Mouse (Mus musculus) c-Kit-negative CD71-positive TER-119-positive erythroid progenitor cells, embryonic 14.5 days (primary cell): ENCODE results near the gene Lrrc51.
"Not testable (repeated sequence)": the region's sequence is repeated elsewhere in the genome, so short reads cannot be mapped to it uniquely, and the experiment has no call there.

ENCODE experiments used
- DNase-seq: peaks from one replicate; pipeline ENCODE4 v3.0.0-alpha.2; 2013; ENCODE audit warnings: low read depth, low spot score

Lrrc51 gene

DNA sequence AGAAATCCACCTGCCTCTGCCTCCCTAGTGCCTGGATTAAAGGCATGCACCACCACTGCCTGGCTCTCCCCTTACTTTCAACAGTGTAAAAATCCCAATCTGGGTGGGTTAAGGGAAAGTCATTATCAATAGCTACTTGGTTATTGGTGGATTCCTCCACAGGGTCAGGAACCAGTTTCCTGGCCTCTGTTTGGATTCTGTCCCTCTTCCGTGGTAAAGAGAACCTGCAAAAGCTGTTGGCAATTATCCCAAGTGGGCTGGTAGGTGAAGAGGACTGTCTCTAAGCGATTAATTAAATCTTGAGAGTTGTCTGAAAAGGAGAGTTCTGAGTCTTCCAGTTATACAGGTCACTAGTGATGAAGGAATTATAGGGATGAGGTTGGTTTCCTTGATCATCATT is 4.7 kb upstream of the Lrrc51 start:
- DNase-seq: no peak

DNA sequence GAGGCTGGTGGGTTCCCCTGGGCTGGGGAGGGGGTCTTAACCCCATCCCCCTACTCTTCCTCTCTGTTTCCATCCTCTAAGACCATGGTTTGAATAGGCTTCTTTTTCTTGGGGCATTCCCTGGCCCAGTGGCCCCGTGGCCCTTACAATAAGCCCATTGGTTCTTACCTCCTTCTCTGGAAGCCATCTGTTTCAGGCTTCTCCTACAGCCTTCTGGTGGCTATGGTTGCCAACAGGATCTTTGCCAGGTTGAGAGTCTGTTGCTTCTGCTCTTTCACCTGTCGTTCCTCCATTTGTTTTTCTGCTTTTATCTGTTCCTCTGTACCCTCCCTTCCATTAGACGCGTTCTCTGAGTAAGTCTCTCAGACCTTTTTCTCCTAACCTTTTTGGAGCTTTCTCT is 3.9 kb upstream of the Lrrc51 start:
- DNase-seq: no peak

DNA sequence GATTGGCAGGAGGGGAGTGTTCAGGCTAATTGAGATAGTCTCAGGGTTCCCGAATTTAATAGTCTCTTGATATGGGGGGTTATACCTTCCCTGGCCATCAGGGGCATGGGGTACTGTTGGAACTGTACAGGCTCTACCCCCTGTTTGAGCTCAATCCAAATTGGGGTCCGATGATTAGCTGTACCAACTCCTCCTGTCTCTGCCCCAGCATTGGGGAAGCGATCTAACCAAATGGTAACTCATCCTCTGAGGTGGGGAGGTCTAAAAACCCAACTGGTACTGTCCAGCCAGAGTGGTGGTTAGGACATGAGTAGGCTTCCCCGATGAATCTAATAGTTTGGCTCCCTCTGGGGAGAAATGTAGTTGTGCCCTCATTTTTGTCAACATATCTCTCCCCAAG is 3.3 kb upstream of the Lrrc51 start:
- DNase-seq: no peak

DNA sequence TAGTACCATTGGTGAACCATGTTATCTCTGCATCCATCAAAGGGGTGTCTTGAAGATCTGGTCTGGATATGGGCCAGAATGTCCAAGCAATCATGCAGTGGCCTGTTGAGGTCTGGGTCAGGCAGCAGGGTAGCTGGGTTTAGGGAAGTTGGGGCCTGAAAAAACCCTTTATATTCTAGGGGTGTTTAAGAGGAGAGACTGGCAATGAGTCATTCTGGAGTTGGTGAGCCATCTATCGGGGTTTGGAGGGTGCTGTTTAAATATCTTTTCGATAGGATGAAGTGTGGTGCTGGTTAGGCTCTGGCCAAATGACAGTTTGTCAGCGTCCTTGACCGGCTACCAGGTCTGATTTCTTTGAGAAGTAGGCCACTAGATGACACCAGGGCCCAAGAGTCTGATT is 2.3 kb upstream of the Lrrc51 start:
- no peak for DNase-seq

DNA sequence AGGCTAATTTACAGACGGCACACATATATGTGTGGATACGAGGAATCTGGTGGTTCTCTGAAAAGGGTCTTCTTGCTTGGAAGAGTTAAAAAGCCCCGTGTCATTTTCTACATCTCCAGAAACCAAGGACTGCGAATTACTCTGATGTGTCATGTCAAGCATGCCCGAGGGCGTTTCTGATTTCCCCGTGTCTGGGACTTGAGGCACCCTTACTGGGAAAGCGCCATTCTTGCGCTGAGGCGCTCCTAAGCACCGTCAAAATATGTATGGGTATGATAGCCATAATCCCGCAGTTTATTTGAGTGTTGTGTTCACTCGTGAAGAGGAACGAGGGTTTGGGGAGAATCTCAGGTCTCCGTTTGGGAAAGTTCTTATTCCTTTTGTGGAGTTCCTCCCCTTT is 395 bp downstream of the Lrrc51 start:
- DNase-seq: peak; percentile 47

DNA sequence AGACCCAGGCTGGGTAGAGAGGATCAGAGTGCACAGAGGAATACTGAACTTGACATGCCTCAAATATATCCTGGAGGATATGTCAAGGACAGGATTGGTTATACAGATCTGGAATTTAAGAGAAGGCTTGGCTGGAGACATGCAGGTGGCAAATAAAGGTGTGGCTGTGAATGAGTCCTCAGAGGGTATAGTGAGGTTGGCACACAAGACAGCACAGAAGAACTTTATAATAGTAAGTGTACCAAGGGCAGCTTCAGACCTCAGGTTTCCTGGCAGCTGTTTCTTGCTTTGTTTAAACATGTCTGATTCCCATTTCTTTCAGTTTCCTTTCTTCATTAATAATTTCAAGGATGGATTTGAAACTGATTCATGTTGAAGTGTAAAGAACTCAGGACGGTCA is 1.1 kb downstream of the Lrrc51 start:
- no peak for DNase-seq

DNA sequence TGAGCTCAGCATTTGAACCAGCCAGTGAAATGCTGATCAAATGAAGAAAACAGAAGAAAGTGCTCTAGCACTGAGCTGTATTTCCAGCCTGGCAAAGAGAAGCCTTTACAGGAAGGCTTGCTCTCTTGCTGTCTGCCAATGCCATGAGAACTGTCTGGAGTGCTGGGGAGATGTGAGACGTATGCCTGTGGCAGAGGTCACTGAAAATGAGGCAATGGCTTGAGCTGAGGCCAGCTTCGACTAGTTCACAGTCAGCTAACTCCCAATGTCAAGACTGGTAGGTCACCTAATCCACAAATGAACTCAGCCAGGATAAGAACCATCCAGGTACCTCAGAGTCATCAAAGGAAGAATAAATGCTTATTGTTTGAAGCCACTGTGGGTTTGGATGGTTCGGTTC is 5.6 kb downstream of the Lrrc51 start:
- no peak for DNase-seq

DNA sequence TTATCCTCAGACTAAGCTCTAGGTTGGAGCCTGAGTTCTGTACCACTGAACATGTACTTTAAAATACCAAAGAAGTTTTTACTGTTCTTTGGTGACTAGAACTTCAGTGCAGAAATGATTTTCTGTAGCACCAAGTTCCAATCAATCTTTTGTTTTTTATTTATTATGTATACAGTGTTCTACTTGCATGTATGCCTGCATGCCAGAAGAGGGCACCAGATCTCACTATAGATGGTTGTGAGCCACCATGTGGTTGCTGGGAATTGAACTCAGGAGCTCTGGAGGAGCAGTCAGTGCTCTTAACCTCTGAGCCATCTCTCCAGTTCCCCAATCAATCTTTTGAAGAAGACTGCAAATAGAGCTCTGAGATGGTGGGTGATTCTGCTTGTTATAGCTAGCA is 7.8 kb downstream of the Lrrc51 start:
- DNase-seq: not testable (repeated sequence)

DNA sequence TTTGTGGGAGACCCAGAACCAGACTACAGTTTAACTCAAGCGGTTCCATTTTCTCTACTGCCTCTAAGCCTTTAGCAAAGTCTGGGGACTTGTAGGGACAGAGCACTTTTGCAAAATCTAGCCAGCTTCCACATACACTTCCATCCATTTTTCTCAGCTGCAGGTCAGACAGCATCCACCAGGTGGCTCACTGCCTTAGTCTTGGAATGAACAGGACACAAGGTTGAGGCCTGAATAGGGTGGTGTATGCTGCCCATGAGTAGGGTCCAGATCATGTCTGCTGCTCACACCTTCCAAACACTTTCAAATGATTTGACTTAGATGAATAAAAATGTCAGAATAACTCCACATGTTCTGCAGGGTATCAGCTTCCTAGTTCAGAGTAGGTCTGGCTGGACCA is 15.6 kb downstream of the Lrrc51 start:
- no peak for DNase-seq

DNA sequence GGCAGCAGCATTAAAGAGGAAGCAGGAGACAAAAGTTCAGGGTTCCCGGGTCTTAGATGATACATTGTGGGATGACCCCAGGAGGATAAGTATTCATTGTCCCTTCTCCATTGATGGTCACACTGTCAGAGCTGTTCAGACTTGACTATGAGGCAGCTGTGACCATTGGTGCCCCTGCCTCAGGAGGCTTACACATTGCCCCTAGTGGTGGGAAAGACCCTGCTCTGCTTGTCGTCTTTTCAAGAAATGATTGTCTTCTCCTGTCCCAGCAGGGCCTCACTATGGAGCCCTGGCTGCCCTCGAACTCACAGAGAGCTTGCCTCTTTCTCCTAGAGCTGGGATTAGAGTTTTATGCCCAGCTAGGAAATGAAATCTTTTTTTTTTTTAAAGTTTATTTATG is 21.7 kb downstream of the Lrrc51 start:
- no peak for DNase-seq

DNA sequence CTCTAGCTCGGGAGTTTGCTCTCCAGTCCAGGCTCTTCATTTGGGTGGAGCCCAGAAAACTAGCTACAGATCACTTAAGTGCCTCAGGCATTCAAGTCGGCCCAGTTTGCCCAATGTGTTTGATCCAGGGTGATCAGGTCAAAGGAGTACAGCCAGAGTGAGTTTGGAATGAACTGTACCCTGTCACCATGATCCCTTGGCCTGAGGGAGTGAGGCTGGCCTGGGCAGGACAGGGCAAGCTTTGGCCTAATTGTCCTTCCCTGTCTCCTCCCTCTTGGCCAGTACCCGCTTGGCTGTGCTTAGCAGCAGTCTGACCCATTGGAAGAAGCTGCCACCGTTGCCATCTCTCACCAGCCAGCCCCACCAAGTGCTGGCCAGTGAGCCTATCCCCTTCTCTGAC is 23.6 kb downstream of the Lrrc51 start:
- DNase-seq: no peak

DNA sequence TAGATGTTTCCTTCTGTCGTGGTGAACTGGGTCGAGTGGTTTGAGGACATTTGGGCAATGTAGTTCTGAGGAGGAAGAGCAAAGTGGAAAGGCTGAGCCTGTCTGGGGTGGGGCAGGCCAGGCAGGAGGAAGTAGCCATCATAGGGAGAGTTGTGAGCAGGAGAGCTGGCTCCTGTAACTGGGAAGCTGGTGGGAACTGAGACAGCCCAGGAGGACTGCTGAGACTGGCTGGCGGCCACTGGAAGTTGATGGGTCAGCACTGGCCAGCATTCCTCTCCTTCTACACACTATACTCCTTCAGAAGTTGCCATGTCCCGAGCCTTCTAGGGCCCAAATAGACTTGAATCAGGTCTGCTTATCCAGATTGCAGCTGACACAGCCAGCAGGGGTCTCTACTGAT is 25.3 kb downstream of the Lrrc51 start:
- no peak for DNase-seq

DNA sequence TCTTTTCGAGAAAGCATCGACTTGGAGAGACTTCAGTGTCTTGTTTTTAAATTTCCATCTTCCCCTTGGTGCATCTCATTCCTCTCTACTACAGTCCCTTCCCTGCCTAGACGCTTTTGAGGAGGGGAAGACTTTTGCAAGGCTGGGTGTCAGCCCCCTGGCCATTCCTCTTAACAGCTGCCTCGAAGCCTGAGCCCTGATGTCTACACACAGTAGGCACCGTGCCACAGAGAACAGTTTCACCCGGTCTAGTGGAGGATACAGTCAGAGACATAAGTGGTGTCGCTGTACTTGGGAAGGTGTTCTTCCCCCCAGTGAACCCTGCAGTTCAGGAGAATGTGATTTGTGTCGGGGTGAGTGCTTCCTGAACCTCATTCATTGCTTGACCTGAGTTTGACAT is 27.0 kb downstream of the Lrrc51 start:
- no peak for DNase-seq

DNA sequence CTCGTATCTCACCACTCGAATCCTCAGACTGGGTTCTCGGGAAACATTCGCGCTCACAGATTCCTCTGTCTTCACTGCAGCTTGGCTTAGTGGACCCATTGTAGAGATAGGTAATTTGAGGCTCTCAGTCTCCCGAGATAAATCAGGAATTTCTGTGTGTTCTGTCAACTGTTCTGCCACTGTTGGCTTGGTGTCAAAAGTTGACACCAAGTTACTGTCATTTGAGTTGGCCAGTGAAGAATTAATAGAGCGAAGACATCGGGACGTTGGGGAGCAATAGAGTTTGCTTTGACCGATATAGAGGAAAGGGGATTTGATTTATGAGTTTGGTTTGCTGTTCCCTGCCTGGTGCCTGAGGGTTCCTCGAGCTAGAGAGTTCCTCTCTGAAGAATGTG is 27.4 kb downstream of the Lrrc51 start, which contains the start of gene Tomt:
Gene Tomt (minus strand): TSS at position 73 of the 395 bp plus-strand sequence.
- peak; percentile 13 for DNase-seq

DNA sequence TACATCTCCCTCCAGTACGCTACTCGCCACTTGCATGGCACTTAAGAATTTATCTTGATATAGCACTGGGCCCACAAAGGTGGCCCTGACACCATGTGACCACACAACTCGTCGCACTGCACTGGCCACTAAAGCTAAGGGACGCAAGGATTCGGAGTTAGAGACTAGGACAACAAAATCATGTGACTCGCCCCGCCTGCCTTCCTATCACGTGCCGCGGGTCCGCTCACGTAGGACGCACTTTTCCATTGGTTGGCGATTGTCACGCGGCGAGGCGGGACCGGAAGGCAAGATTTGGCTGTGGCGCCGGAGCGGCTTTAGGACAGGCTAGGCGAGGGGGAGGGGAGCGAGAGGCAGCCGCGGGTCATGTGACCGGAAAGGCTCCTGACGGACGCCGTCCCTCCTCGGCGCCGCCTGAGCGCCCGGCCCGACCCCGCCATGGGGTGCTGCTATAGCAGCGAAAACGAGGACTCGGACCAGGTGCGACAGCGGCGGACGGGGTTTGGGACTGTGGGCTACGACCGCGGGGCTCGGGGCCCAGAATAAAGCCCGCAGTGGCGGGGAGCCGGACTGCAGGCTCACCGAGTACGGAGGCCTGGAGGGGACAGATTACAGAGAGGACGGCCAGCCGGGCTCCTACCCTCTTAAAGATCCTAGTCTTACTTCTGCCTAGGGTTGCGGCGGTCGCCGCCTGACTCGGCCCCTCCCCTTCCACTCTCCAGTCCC is 28.0 kb downstream of the Lrrc51 start, which contains the start of gene Lamtor1:
Gene Lamtor1 (plus strand): TSS at position 344 of the 726 bp plus-strand sequence.
- DNase-seq: peak; percentile 98

DNA sequence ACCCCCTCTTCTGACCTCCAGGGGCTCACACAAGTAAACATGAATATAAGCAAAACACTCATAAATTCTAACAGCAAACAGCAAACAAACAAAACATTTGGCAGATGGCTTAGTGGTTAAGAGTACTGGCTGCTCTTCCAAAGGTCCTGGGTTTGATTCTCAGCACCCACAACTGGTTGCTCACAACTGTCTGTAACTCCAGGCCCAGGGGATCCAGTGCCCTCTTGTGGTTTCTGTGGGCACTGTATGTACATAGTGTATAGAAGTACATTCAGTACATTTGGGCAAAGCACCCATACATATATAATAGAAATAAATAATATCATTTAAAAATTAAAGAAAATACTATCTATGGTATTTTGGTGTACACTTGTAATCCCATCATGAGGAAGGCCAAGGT is 30.8 kb downstream of the Lrrc51 start:
- DNase-seq: no peak

DNA sequence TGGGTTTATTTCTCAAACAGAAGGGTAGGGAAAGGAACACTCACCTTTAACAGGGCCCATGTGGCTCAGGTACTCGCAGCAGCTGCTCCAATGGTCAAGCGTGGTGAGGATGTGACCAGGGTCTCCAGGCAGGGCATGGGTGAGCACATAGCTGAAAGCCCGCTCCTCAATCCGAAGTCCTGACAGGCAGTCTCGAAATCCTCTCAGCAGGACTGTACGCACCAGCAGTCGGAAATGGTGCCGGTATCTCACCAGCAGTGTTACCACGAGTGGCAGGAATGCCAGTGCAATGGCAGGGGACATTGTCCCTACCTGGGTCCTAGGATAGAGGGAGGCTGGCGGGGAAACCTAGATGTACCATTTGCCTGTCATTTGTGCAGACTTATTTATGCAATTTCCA is 31.7 kb downstream of the Lrrc51 start:
- no peak for DNase-seq

DNA sequence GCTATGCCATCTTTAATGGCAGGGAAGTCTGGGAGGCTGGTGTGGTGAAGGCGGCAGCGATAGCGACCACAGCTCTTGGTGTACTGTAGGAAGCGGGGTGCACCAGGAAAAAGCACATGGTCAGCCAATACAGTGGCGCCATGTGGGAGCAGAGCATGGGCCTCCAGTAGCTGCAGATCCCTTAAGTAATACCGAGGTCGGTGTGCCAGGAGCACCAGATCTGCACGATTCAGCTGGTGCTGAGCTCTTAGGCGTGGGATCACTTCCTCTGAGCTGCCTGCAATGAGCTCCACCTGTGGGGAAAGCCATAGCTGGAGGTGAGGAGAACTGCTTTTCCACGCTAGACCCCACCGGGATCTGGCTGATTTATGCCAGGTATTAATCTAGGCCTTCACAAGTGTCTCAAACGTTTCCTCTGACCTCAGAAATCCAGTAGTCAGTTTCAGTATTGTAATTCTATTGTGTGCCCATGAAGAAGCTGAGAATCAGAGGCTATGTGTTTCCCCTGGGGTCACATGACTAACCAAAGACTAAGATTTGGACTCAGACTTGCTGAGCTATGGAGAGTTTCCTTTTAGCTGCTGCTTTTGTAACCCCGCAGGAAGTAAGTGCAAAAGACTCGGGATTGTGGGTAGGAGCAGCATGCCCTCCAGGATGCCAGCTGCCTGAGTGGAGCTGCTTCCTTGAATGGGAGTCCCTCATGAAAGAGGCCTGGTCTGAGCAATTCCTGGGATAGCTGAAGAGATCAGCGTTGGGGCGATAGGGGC is 33.2 kb downstream of the Lrrc51 start:
- DNase-seq: no peak

DNA sequence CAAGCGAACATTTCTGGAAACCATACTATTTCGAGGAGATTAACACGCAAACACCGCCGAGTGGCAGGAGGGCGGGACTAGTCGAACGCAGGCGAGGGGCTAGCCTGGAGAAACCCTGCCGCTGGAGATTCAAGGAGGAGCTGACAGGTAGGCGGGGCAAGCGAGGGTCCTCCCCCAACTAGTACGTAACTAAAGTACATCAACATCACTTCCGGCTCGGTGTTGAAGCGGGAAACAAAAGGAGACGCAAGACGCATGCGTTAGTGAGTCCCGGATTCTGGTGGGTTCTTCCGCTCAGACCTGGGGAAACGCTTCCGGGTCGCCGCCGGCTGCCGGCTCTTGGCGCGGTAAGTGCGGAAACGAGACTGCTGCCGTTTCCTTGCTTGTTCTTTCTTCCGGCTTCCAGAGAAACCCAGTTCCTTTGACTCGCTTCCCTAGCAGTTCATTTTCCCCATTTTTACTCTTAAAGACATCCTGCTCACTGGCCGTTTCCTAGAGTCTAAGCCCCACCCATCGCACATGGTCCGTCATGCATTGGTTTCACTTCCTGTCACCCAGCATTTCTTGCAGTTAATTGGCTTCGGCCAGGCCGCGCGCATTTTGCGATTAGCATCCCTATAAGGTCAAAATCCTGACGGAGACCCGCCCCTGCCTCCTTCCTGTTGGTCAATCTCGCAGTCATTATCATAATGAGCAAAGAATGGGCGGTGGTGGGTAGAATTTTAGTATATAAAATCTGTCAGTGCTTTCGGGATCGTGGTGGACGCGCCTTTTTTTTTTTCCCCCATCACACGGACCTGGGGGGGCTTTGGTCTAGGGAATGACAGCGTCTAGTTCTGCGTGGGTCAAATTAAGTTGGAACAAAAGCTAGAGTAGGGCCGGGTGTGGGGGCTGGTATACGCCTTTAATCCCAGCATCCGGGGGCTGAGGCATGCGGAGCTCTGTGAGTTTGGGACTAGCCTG is 37.3 kb downstream of the Lrrc51 start:
- peak; percentile 98 for DNase-seq

DNA sequence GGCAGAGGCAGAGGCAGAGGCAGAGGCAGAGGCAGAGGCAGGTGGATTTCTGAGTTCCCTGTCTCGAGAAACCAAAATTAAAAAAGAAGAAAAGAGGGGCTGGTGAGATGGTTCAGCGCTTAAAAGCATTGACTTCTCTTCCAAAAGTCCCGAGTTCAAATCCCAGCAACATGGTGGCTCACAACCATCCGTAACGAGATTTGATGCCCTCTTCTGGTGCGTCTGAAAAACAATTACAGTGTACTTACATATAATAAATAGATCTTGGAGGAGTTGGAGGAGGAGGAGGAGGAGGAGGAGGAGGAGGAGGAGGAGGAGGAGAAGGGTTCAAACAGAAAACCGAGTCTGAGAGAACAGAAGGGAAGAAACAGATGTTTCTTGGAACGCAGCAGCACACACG is 38.0 kb downstream of the Lrrc51 start:
- DNase-seq: no peak

DNA sequence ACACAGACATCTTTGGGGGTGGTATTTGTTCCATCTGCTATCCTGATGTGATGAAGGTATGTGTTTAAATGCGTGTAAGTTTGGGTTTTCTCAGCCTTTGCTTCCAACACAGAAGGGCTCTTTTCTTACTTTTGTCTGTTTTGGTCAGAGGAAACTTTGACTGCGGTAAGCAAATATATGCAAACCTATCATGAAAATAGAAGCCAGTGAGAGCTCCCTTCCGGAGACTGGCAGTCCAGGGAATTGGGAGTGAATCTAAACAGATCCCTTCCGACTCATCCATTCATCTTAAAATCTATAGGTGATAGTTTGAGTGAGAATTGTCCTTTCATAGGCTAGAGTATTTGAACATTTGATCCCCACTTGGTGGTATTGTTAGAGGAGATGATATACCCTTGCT is 45.2 kb downstream of the Lrrc51 start:
- no peak for DNase-seq

DNA sequence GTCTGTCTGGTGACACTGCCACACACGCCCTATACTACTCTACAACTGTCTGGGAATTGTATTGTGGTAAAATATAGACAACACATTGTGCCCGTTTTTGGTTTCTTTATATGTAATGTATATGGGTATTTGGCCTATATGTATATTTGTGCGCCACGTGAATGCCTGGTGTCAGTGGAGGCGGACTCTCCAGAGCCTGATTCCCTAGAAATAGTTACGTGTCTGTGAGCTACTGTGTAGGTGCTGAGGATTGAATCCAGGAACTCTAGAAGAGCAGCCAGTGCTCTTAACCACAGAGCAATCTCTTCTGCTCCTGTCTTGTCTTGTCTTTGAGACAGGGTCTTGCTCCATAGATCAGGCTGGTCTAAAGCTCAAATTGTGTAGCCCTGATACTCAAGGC is 47.4 kb downstream of the Lrrc51 start:
- no peak for DNase-seq
